Mouse (Mus musculus): ENCODE data around the gene Smad6.

Smad6 gene

GRCm38 (mm10) chr9:63958337-63959030 is 63.4 kb downstream of the Smad6 start:
- DNase-seq = no peak

GRCm38 (mm10) chr9:63957647-63958185 is 64.1 kb downstream of the Smad6 start:
- no peak for DNase-seq

GRCm38 (mm10) chr9:63956052-63956451 is 65.8 kb downstream of the Smad6 start:
- peak; percentile 16 to 29 for DNase-seq

- no peak for DNase-seq
Measured at GRCm38 (mm10) chr9:63953691-63954090, 68.2 kb downstream of the Smad6 start.

GRCm38 (mm10) chr9:63952591-63952990 is 69.3 kb downstream of the Smad6 start:
- no peak for DNase-seq

GRCm38 (mm10) chr9:63950357-63950756 is 71.5 kb downstream of the Smad6 start:
- DNase-seq = no peak

- DNase-seq = no peak
Measured at GRCm38 (mm10) chr9:63949393-63949792, 72.5 kb downstream of the Smad6 start.

- DNase-seq = no peak
Measured at GRCm38 (mm10) chr9:63942608-63942982, 79.3 kb downstream of the Smad6 start.

GRCm38 (mm10) chr9:63941747-63942607 is 79.9 kb downstream of the Smad6 start:
- no peak for DNase-seq

GRCm38 (mm10) chr9:63936256-63936655 is 85.6 kb downstream of the Smad6 start:
- DNase-seq = no peak

- DNase-seq = no peak
Measured at GRCm38 (mm10) chr9:63933068-63933467, 88.8 kb downstream of the Smad6 start.

- DNase-seq = no peak
Measured at GRCm38 (mm10) chr9:63927340-63928049, 94.4 kb downstream of the Smad6 start.

- no peak for DNase-seq
Measured at GRCm38 (mm10) chr9:63926377-63926776, 95.5 kb downstream of the Smad6 start.

GRCm38 (mm10) chr9:63923190-63923717 is 98.6 kb downstream of the Smad6 start:
- DNase-seq = no peak

GRCm38 (mm10) chr9:63919708-63920107 is 102.2 kb downstream of the Smad6 start:
- no peak for DNase-seq

GRCm38 (mm10) chr9:63919001-63919555 is 102.8 kb downstream of the Smad6 start:
- no peak for DNase-seq

- peak; percentile 18 to 19 for DNase-seq
Measured at GRCm38 (mm10) chr9:63918245-63918644, 103.6 kb downstream of the Smad6 start.

- DNase-seq = no peak
Measured at GRCm38 (mm10) chr9:63916441-63916840, 105.4 kb downstream of the Smad6 start.

GRCm38 (mm10) chr9:63915976-63916375 is 105.9 kb downstream of the Smad6 start:
- peak in 1 of 2 experiments; percentile 15 for DNase-seq

- no peak for DNase-seq
Measured at GRCm38 (mm10) chr9:63914944-63915343, 106.9 kb downstream of the Smad6 start.

GRCm38 (mm10) chr9:63912051-63912450 is 109.8 kb downstream of the Smad6 start:
- DNase-seq = no peak

GRCm38 (mm10) chr9:63909618-63910017 is 112.2 kb downstream of the Smad6 start:
- DNase-seq = peak; percentile 24 to 36

- no peak for DNase-seq
Measured at GRCm38 (mm10) chr9:63904543-63904942, 117.3 kb downstream of the Smad6 start.

Measured in thymus, adult 18-20 months (tissue).